Mouse (Mus musculus): ENCODE results near the gene Fgg. TPM values are rescaled to one million over a fixed set of nuclear protein-coding genes. Genes with fewer than 3 reads are reported as not detected.
A peak's percentile ranks its signal among the peaks of the same experiment; 100 is the strongest.

Gene Fgg
- polyA plus RNA-seq, 1 experiment from 2014 or later: 827 TPM

DNA sequence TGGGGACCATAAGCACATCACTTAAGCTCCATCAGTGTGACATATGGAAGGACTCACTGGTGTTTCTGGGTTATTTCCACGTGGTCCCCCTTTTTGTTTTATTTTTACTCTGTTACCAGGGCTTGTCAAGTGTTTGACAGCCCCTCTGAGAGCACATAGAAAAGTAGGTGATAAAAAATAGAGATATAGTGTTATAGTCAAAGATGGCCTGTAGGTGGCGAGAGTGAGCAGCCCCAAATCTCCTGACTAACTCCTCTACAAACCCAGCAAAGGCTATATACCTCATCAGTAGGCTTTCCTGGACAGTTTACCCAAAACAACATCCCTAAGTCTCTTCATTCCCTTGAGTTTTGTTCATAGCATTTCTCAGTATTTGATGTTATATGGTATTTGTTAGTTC, 5.3 kb upstream of the Fgg start:
- Histone ChIP-seq H3K27ac (replicated peaks) (no peak overlapping the region), H3K4me1 (replicated peaks) (0 out of 2 replicates have a peak, but pooled peaks cover 2% of the 10 kb centered on the region), H3K4me2 (no peak overlapping the region), H3K4me3 (replicated peaks) (no peak overlapping the region), H3K9ac (no peak overlapping the region), H3K9me3 (replicated peaks) (no peaks in the 10 kb centered on the region), H3K36me3 (replicated peaks) (no peaks in the 10 kb centered on the region), H3K27me3 (no peaks in the 10 kb centered on the region)
- ATAC-seq (ENCODE audit: insufficient read depth): no peak
- whole genome bisulfite sequencing (ENCODE audit: insufficient replicate concordance): 0% methylated on average over 2 of the region's 2 CpGs

DNA sequence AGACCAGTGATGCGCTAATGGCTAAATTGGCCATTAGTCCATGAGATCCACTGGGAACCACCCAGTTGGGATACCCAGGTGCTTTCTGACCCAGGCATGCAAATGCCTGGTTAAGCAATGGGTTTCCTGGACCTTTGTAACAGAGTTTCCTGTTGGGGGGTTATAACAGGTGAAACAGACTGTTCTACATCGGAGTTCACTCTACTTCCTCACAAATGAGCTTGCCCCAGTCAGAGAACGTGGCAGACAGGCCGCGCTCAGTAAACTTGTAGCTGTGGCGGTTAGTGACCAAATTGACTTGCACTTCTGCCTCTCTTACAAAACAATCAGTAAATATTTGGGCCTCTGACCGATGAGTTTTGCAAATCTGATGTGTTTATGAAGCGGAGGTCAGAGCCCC, 4.5 kb upstream of the Fgg start:
- Histone ChIP-seq H3K4me2 (no peak overlapping the region), H3K27ac (replicated peaks) (peak overlapping the region; percentile 53), H3K9ac (no peak overlapping the region), H3K9me3 (replicated peaks) (no peaks in the 10 kb centered on the region), H3K27me3 (no peaks in the 10 kb centered on the region), H3K4me1 (replicated peaks) (0 out of 2 replicates have a peak, but pooled peaks cover 2% of the 10 kb centered on the region), H3K36me3 (replicated peaks) (no peaks in the 10 kb centered on the region), H3K4me3 (replicated peaks) (no peak overlapping the region)
- WGBS (ENCODE audit: insufficient replicate concordance): 59% methylated on average over 8 of the region's 8 CpGs
- peak; percentile 32; the same call in 1 of the 2 replicates for ATAC-seq (ENCODE audit: insufficient read depth)

DNA sequence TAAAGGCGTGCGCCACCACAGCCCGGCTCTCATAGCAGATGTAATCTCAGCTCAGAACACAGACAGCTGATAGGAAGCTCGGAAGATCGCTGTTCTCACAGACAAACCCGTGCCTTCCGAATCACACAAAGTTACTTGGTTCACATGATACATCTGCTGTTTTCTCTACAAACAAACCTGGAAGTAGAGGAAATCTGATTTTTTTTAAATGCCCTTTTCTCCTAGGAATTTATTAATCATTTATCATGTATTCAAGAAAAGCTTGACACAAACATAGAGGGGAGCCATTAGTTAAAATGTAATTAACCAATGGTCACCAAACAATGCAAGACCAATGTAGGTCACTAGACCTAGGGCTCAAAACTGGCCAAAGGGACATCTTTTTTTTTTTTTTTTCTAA, 2.7 kb upstream of the Fgg start:
- WGBS (ENCODE audit: insufficient replicate concordance): 68% methylated on average over 7 of the region's 7 CpGs
- Histone ChIP-seq H3K9me3 (replicated peaks) (no peaks in the 10 kb centered on the region), H3K9ac (no peak overlapping the region), H3K36me3 (replicated peaks) (no peaks in the 10 kb centered on the region), H3K27me3 (no peaks in the 10 kb centered on the region), H3K4me1 (replicated peaks) (0 out of 2 replicates have a peak, but pooled peaks cover 2% of the 10 kb centered on the region), H3K27ac (replicated peaks) (no peak overlapping the region), H3K4me2 (no peak overlapping the region), H3K4me3 (replicated peaks) (no peak overlapping the region)
- ATAC-seq (ENCODE audit: insufficient read depth): no peak

DNA sequence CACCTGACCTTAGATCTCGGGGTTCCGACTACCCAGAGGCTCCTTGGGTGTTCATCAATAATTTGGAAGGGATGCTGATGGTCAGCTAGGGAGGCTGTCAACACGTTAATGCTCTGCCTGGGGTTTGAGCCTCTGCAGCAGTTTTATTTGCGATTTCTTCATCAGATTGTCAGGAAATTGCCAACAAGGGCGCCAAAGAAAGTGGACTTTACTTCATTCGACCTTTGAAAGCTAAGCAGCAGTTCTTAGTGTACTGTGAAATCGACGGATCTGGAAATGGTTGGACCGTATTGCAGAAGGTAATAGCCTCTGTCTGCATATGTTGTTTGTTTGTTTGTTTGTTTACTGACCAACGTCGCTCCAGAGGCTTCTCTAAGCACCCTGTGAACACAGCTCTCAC, 2.8 kb downstream of the Fgg start:
- Histone ChIP-seq H3K4me3 (replicated peaks) (peak overlapping the region; percentile 32), H3K27ac (replicated peaks) (no peak overlapping the region)

DNA sequence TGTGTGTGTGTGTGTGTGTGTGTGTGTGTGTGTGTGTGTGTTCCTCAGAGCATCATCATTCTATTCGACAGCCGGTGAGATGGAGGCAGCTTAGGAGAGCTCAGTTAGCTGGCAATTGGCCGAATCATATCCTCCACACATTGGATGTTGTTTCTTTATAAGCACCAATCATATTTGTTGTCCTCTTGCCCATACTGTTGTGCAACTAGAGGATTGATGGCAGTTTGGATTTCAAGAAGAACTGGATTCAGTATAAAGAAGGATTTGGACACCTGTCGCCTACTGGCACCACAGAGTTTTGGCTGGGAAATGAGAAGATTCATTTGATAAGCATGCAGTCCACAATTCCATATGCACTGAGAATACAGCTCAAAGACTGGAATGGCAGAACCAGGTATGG, 3.6 kb downstream of the Fgg start:
- WGBS (ENCODE audit: insufficient replicate concordance): 52% methylated on average over 4 of the region's 4 CpGs
- Histone ChIP-seq H3K36me3 (replicated peaks) (no peaks in the 10 kb centered on the region), H3K27ac (replicated peaks) (no peak overlapping the region), H3K27me3 (no peaks in the 10 kb centered on the region), H3K9ac (no peak overlapping the region), H3K4me3 (replicated peaks) (0 out of 2 replicates have a peak overlapping the region, but pooled peaks have one; percentile 5), H3K4me1 (replicated peaks) (no peaks in the 10 kb centered on the region), H3K9me3 (replicated peaks) (no peaks in the 10 kb centered on the region), H3K4me2 (peak overlapping the region; percentile 42)
- ATAC-seq (ENCODE audit: insufficient read depth): no peak

More for the DNA sequence above, 2.8 kb downstream of the Fgg start:
- peak overlapping the region; percentile 42 for H3K4me2 ChIP-seq
- no peaks in the 10 kb centered on the region for H3K4me1 ChIP-seq (replicated peaks)
- no peaks in the 10 kb centered on the region for H3K27me3 ChIP-seq
- WGBS (ENCODE audit: insufficient replicate concordance): 42% methylated on average over 11 of the region's 11 CpGs
- no peak overlapping the region for H3K9ac ChIP-seq
- no peaks in the 10 kb centered on the region for H3K36me3 ChIP-seq (replicated peaks)
- no peak for ATAC-seq (ENCODE audit: insufficient read depth)
- H3K9me3 ChIP-seq (replicated peaks): no peaks in the 10 kb centered on the region

DNA sequence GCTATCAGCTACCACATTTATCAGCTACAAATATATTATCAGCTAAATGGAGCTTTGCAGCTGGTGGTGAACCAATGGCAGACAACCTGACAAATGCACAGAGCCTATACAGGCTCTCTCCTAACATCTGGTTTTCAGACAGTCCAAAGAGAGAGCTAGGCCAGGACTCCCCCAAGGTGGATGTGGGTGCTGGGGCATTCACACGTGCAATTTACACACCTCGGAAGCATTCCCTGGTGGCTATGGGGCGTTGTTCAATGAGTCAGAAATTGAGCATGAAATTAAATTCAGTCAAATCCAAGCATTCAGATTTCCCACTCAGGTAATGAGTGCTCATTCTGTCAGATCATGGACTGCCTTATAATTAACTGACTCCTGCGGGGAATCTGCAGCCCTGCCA, 4.0 kb downstream of the Fgg start:
- no peak for ATAC-seq (ENCODE audit: insufficient read depth)
- Histone ChIP-seq H3K4me3 (replicated peaks) (0 out of 2 replicates have a peak overlapping the region, but pooled peaks have one; percentile 5), H3K4me1 (replicated peaks) (no peaks in the 10 kb centered on the region), H3K27me3 (no peaks in the 10 kb centered on the region), H3K27ac (replicated peaks) (no peak overlapping the region), H3K9me3 (replicated peaks) (no peaks in the 10 kb centered on the region), H3K4me2 (peak overlapping the region; percentile 42), H3K9ac (no peak overlapping the region), H3K36me3 (replicated peaks) (no peaks in the 10 kb centered on the region)
- WGBS (ENCODE audit: insufficient replicate concordance): 55% methylated on average over 4 of the region's 4 CpGs

DNA sequence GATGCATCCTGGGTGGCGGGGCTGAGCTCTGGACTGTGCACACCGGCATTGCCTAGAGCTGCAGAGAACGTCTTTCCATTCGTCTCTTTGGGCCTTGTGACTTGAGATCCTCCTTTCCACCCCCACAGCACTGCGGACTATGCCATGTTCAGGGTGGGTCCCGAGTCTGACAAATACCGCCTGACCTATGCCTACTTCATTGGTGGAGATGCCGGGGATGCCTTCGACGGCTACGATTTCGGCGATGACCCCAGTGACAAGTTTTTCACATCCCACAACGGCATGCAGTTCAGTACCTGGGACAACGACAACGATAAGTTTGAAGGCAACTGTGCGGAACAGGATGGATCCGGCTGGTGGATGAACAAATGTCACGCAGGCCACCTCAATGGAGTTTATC, 5.1 kb downstream of the Fgg start:
- H3K9ac ChIP-seq: no peak overlapping the region
- no peak overlapping the region for H3K4me3 ChIP-seq (replicated peaks)
- no peaks in the 10 kb centered on the region for H3K9me3 ChIP-seq (replicated peaks)
- H3K4me1 ChIP-seq (replicated peaks): no peaks in the 10 kb centered on the region
- no peak for ATAC-seq (ENCODE audit: insufficient read depth)
- 78% methylated on average over 19 of the region's 19 CpGs for WGBS (ENCODE audit: insufficient replicate concordance)
- no peak overlapping the region for H3K27ac ChIP-seq (replicated peaks)
- peak overlapping the region; percentile 42 for H3K4me2 ChIP-seq
- no peaks in the 10 kb centered on the region for H3K36me3 ChIP-seq (replicated peaks)
- H3K27me3 ChIP-seq: no peaks in the 10 kb centered on the region

DNA sequence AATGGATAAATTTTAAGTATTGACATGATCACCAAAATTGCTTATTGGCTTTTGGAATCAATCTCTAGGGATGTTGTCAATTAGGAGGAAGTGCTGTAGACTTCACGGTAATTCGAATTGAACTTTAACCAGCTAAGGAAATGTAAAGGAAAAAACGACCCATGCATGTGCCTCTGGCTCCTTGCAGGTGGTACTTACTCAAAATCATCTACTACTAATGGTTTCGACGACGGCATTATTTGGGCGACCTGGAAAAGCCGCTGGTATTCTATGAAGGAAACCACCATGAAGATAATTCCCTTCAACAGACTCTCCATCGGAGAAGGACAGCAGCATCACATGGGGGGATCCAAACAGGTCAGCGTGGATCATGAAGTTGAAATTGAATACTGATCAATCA, 6.4 kb downstream of the Fgg start:
- 70% methylated on average over 10 of the region's 10 CpGs for WGBS (ENCODE audit: insufficient replicate concordance)
- H3K9me3 ChIP-seq (replicated peaks): no peaks in the 10 kb centered on the region
- no peak for ATAC-seq (ENCODE audit: insufficient read depth)
- no peaks in the 10 kb centered on the region for H3K27me3 ChIP-seq
- no peak overlapping the region for H3K9ac ChIP-seq
- no peak overlapping the region for H3K4me3 ChIP-seq (replicated peaks)
- H3K4me1 ChIP-seq (replicated peaks): no peaks in the 10 kb centered on the region
- H3K36me3 ChIP-seq (replicated peaks): no peaks in the 10 kb centered on the region
- no peak overlapping the region for H3K4me2 ChIP-seq
- no peak overlapping the region for H3K27ac ChIP-seq (replicated peaks)

DNA sequence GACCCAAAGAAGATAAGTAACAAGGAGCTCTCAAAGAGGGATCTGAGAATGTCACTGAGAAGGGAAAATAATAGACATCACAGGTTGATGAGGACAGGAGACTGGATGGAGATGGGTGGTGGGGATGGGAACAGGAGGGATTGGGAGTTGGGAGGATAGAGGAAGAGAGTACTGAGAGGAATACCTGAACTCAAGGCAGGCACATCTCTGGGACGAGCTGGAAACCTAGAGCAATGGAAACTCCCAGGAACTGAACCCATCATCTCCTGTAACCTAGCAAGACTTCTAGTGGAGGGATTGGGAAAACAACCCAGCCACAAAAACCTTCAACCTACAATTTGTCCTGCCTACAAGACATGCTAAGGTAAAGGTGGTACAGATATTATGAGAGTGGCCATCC, 8.7 kb downstream of the Fgg start:
- no peak overlapping the region for H3K4me2 ChIP-seq
- no peak overlapping the region for H3K9ac ChIP-seq
- WGBS (ENCODE audit: insufficient replicate concordance): 52% methylated on average over 1 of the region's 1 CpGs
- no peaks in the 10 kb centered on the region for H3K9me3 ChIP-seq (replicated peaks)
- ATAC-seq (ENCODE audit: insufficient read depth): no peak
- no peaks in the 10 kb centered on the region for H3K27me3 ChIP-seq
- no peak overlapping the region for H3K27ac ChIP-seq (replicated peaks)
- no peaks in the 10 kb centered on the region for H3K4me1 ChIP-seq (replicated peaks)
- no peak overlapping the region for H3K4me3 ChIP-seq (replicated peaks)
- H3K36me3 ChIP-seq (replicated peaks): no peaks in the 10 kb centered on the region

DNA sequence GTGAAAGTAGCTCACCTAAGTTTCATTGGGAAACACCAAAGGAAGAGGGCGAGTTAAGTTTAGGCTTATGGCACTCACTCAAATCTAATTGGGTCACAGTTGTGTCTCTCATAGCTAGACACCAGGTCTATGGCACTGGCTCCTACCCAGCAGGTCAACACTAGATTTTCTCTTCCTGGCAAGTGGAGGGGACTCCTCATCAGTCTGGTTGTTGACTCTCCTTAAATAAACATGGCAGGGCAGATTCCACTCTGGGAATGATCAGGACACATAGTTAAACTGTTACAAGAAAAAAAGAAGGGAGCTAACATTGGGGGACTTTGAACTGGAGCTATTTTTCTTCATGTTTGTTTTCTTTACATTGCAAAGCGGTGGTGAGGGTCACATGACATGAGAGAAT, 12.9 kb downstream of the Fgg start:
- WGBS (ENCODE audit: insufficient replicate concordance): 46% methylated on average over 2 of the region's 2 CpGs
- Histone ChIP-seq H3K27ac (replicated peaks) (peak overlapping the region; percentile 68), H3K27me3 (no peaks in the 10 kb centered on the region), H3K4me2 (0 out of 2 replicates have a peak overlapping the region, but pooled peaks have one; percentile 13), H3K9me3 (replicated peaks) (no peaks in the 10 kb centered on the region), H3K9ac (no peak overlapping the region), H3K4me3 (replicated peaks) (no peak overlapping the region), H3K36me3 (replicated peaks) (no peaks in the 10 kb centered on the region), H3K4me1 (replicated peaks) (0 out of 2 replicates have a peak, but pooled peaks cover 3% of the 10 kb centered on the region)
- peak; percentile 86 for ATAC-seq (ENCODE audit: insufficient read depth)

DNA sequence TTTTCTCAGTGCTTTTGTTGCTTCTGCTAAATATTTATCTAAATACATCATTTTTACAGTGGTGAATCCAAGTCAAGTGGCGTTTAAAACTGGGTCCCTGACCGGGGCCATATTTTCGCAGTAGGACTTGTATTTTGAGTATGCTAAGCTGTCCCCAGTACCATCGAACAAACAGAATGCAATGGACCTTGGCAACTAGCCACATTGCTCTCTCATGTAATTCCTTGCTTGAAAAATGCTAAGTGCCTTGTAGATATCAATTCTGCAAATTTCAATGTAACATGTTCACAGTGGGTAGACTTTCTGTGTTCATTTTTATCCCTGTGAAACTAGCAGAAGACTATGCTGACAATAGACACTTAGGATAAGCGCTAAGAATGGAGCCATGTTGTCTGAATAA, 13.7 kb downstream of the Fgg start:
- 0 out of 2 replicates have a peak overlapping the region, but pooled peaks have one; percentile 29 for H3K27ac ChIP-seq (replicated peaks)
- no peak overlapping the region for H3K4me2 ChIP-seq
- no peak overlapping the region for H3K4me3 ChIP-seq (replicated peaks)
- no peak for ATAC-seq (ENCODE audit: insufficient read depth)
- H3K9ac ChIP-seq: no peak overlapping the region
- H3K36me3 ChIP-seq (replicated peaks): no peaks in the 10 kb centered on the region
- no peaks in the 10 kb centered on the region for H3K27me3 ChIP-seq
- H3K4me1 ChIP-seq (replicated peaks): 0 out of 2 replicates have a peak, but pooled peaks cover 3% of the 10 kb centered on the region
- 66% methylated on average over 5 of the region's 5 CpGs for WGBS (ENCODE audit: insufficient replicate concordance)
- H3K9me3 ChIP-seq (replicated peaks): no peaks in the 10 kb centered on the region

DNA sequence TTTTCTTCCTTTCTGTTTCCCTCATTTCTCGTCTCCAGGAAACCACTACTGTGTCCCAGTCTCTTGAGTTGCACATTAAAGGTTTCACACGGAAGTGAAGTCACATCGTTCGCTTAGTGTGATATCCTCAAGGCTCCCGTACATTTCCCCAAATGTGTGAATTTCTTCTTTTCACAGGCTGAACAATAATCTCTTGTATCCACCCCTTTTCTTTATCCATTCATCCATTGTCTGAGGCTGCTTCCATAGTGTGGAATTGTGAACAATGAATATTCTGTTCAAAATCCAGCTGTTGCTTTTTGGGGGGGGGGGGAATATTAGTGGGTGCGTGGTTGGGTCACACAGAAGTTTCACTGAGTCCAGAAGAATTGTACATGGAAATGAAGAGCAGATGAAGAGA, 17.5 kb downstream of the Fgg start:
- Histone ChIP-seq H3K4me1 (replicated peaks) (0 out of 2 replicates have a peak, but pooled peaks cover 3% of the 10 kb centered on the region), H3K27me3 (no peaks in the 10 kb centered on the region), H3K27ac (replicated peaks) (peak overlapping the region; percentile 56), H3K4me3 (replicated peaks) (no peak overlapping the region), H3K9me3 (replicated peaks) (no peaks in the 10 kb centered on the region), H3K4me2 (no peak overlapping the region), H3K9ac (no peak overlapping the region), H3K36me3 (replicated peaks) (no peaks in the 10 kb centered on the region)
- WGBS (ENCODE audit: insufficient replicate concordance): 69% methylated on average over 6 of the region's 6 CpGs
- no peak for ATAC-seq (ENCODE audit: insufficient read depth)
